Mouse (Mus musculus): Measurements from ENCODE around the gene Cenps.
"Not testable (repeated sequence)": the region's sequence is repeated elsewhere in the genome, so short reads cannot be mapped to it uniquely, and the experiment has no call there.

The Cenps gene

DNA sequence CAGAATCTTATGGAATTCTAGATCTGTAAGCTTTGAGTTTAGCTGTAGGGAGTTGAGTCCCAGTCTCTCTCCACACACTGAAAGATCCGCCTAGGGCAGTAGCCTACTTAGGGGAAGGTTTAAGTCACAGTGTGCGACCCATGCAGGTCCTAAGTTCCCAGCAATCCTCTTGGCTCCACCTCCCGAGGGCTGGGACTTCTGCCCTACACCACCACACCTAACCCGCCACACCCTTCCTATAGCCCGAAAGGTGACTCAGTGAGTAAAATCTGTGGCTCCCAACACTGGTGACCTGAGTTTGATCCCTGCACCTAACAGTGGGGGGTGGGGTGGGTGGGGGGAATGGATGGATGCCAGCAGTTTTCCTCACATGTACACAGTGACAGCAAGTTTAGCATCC, 14.0 kb downstream of the Cenps start:
- DNase-seq (ENCODE audit: low spot score in 2 of 2), result no peak

DNA sequence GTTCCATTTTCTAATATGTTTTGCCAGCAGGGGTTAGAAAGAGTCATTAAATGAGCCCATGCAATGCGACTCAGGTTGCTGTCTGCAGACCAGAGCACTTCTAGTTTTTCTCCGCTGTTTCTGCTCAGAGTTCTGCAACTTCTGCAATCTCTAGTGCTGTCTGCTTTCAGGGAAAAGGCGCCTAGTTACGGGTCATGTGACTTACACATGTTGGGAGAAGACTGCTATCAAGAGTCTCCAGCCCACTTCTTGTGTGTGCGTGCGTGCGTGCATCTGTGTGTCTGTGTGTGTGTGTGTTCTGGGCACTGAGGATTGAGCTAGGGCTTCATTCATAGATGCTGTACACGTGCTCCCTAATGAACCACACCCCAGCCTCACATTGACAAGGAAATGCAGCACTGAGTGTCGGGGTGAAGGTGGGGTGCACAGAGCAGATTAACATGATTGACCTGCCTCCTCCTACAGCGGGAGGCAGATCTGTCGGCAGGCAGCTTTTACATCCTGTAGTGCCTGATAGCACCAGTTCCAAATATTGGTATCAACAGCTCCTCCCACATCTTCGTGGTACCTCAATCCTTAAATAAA, 17.4 kb downstream of the Cenps start:
- DNase-seq (ENCODE audit: low spot score in 2 of 2), result not testable (repeated sequence)

DNA sequence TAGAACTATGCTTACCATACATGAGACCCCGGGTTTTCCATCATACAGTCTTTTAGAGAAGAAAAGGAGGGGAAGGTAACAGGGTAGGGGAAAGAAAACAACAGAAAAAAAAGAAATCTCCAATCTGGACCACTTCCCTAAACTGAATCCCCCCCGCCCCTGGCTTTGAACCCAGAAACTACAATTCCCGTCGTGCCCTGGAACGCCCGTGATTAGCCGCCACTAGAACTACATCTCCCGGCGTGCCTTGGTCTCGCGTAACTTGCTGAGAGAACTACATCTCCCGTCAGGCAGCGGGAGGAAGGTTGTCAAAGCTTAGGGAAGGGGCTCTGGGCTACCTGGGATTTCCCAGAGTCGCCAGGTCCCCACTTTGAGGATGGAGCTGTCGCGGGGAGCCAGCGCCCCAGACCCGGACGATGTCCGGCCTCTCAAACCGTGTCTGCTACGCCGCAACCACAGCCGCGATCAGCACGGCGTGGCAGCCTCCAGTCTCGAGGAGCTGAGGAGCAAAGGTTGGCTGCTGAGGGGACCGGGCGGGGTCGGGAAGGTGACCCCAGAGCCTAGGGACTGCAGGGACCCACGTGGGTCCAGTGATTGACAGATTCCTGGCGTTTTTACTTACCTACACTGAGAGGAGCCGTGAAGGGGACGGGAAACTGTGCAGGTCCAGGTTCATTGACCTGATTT, 33.4 kb downstream of the Cenps start, which contains the start of gene Dffa:
Gene Dffa, plus strand, starts transcription at position 272 of the 687 bp plus-strand sequence.
- DNase-seq (ENCODE audit: low spot score in 2 of 2), result peak; percentile 82 to 91

DNA sequence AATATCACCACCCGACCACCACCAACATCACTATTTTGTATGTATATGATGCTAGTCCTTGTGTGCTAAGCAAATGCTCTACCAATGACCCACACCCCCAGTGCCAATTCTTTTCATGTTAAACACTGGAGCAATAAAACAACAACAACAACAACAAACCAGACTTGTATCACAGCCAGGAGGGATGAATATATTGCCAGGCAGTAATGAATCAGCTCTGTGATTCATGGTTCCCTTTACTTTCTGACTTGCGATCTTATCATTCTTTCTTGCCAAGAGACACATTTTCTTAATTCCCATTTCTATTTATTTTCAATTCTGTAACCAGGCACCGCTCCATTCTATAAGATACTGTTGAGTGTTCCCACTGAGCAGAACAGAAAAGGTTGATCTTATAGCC, 36.0 kb downstream of the Cenps start:
- DNase-seq (ENCODE audit: low spot score in 2 of 2), result no peak

DNA sequence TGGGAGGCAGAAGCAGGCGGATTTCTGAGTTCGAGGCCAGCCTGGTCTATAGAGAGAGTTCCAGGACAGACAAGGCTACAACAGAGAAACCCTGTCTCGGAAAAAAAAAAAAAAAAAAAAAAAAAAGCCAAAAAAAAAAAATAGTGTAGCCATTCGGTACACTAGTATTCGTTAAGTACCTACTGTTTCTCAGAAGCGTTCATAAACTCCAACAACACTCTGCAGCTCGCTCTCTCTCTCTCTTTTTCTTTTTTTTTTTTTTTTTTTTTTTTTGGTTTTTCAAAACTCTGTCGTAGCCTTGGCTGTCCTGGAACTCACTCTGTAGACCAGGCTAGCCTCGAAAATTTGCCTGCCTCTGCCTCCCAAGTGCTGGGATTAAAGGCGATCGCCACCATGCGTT, 37.0 kb downstream of the Cenps start:
- not testable (repeated sequence) for DNase-seq (ENCODE audit: low spot score in 2 of 2)

DNA sequence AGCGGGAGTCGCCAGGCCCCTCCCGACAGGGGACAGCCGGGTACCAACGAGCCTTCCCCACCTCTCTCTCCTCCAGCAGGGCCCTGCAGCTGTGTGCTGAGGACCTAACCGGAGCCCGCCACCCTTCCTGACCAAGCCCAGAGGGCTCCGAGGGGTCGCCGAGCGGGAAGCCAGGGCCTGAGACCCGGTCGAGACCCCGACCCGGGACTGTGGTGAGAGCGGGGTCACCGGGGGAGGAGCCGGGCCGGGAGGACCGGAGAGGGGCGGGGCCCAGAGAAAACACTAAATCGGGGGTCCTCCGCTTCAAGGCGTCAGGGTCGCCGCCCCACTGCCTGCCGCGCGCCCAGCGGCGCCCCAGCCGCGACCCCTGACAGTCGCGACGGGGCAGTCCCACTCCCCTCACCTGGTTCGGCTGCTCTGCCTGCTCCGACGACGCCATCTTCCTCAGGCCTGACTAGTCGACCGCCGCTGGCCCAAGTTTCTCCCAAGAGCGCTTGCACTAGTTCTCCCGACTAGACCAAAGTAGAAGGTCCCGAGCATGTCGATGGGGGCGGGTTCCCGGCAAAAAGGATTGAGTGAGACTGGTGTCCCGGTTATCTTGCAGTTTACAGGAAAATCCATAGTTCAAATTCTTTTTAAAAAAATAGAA, 37.9 kb downstream of the Cenps start, which contains the start of gene Pex14:
Gene Pex14, minus strand, starts transcription at position 508 of the 649 bp plus-strand sequence.
- peak; percentile 82 to 90 for DNase-seq (ENCODE audit: low spot score in 2 of 2)

DNA sequence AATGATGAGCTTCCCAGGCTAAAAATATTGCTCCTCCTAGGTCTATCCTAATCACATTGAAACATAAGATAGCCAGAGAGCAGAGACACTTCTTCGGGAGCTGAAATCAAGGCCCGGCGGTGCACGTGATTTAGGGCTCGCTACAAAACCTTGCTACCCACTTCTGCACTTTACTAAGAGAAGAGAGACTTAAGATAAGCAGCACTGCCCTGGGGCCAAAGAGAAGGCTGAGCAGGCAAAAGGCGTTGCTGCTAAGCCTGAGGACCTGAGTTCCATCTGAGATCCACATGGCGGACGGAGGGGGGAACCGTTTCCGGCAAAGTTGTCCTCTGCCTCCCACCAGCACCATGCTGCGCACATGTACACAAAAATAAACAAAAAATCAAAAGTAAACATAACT, 38.9 kb downstream of the Cenps start:
- peak in 1 of 2 experiments; percentile 53 for DNase-seq (ENCODE audit: low spot score in 2 of 2)

DNA sequence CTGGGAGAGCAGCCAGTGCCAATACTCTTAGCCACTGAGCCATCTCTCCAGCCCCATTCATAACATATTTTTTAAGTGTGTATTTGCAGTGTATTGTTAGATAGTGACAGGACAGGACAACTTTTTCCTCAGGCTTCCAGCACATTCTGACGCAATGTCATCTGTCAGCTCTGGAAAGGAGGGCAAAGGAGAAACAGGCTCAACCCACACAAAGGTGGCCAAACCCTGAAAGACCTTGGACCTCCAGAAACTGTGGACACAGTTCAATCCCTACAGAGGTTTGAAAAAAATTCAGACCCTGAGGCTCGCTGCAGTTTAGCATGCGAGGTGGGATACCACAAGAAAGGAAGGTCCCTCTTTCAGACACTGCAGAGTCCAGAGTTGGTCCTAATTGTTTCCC, 39.5 kb downstream of the Cenps start:
- no peak for DNase-seq (ENCODE audit: low spot score in 2 of 2)

DNA sequence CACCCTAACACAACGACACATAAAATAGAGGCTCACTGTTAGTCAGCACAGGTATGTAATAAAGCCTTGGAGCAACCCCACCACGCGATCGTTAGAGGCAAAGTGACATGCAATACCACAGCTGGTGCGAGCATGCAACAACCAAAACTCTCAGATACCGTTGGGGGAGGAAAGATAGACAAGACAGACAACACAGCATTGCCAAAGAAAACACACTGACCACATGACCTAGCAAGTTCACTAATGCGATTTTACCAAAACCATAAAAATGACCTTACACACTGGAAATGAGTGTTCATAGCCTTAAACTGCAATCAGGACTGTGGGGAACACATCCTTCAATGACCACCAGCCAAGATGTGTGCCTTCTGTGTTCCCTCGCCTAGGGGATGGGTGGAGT, 46.1 kb downstream of the Cenps start:
- DNase-seq (ENCODE audit: low spot score in 2 of 2), result no peak

DNA sequence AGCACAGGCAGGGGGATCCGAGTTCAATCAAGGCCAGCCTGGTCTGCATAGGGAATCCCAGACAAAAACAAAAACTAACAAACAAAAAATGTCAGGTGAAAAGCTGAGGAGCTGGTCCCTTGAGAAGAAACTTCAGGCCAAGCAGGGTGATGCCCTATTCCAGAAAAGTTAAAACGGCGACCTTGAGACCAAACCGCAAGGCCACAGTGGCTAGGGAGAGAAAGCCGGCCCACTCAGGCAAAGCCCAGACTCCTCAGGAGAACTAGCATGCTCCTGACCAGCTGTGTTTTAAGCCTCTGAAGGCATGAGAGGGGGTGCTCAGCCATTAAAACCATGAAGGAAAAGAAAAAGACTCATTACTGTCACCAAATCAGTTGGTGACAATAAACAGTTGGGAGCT, 52.0 kb downstream of the Cenps start:
- DNase-seq (ENCODE audit: low spot score in 2 of 2), result no peak

DNA sequence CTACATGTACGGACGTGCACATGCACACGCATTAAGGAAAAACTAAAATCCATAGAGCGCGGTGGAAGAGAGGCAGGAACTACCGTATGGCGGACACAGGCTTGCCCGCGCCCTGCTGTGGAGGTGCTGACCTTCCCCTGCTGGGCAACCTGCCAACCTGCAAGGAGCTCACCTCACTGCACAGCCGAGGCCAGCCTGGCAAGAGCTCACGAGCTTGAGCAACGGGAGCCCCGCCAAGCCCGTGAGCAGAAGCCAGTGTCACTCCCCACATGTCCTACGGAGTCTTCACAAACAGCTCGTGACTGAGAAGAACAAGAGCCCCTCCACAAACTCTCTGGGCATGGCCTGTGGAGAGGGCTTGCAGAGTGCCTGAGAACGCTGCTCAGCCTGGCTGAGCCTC, 55.9 kb downstream of the Cenps start:
- peak; percentile 61 to 74 for DNase-seq (ENCODE audit: low spot score in 2 of 2)

DNA sequence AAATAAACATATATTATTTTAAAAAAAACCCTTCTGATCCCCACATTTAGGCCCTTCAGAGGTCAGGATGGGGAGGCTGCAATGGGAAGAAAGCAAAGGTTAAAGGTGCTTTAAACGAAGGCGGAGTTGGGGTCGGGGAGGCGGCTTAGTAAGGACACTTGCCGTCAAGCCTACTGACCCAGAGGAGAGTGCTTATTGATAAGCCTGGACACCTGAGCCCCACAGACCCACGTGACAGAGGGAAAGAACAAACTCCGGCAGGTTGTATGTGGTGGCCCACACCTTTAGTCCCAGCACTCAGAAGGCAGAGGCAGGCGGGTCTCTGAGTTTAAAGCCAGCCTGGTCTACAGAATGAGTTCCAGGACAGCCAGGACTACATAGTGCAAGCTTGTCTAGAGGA, 57.3 kb downstream of the Cenps start:
- no peak for DNase-seq (ENCODE audit: low spot score in 2 of 2)

DNA sequence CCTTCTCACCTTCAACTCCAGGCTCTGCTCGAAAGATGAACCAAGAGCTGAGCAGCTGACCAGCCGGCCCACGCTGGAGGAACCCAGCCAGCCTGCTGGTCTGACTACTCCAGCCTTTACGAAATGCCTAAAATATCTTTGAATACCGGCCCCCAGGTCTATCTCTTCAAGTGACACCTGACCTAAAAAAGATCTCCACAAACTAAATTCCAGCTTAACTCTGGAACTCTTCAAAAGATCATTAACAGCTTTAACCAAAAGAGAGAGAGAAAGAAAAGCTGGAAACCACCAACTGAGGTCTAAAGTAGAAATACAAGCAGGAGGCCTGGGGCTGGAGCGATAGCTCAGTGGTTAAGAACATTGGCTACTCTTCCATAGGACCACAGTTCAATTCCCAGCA, 57.8 kb downstream of the Cenps start:
- no peak for DNase-seq (ENCODE audit: low spot score in 2 of 2)

DNA sequence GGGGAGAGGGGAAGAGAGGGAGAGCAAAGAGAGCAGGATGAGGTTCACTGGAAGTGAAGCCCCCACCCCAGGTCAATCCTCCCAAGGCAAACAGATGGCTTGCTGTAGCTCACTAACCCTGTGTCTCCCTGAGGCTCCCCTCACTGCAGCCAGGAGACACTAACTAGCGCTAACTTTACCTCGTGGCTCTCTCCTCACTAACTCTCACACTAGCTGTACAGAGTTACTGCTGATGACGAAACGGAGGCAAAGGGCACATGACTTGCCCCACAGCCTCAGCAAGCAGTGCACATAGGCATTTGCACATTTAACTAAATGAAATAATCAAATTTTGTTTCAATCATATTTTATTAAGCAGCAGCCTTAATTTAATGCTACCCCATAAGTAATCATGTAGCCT, 59.2 kb downstream of the Cenps start:
- no peak for DNase-seq (ENCODE audit: low spot score in 2 of 2)
